Mouse (Mus musculus) liver, postnatal 0 days (tissue): ENCODE measurements around the gene Car14.

Source experiments
- CTCF ChIP-seq: sonication (generic); IDR thresholded peaks from 2 replicates; pipeline ENCODE4 v1.5.1; 2016; ENCODE audit warnings: antibody characterized with exemption, low read depth
- EP300 ChIP-seq: IDR thresholded peaks from 2 replicates; pipeline ENCODE4 v1.6.1; 2016; ENCODE audit warnings: antibody characterized with exemption, low read depth, mild to moderate bottlenecking

DNA sequence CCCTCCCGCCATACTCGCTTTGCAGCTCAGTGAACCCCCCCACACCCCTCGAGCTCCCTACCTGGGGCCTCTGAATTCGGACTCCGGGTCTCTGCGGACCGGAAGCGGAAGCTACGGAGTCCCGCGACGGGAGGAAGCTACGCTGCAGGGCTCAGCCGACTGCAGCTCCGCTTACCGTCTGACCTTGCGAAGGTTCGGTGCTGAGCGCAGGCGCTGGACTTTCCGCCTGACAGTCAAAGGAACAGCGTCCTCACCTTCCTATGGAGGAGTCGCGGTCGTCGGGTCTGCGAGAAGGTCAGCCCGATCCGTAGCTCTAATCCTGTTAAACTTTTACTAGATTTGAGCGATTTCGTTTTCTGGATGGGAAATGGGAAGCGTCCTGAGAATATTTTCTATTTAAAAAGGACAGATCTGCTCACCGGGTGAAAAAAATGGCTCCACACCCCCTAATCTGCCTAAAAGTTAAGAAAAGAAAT lies 33.1 kb downstream of the Car14 start, which contains the start of gene Mrps21:
- TF ChIP-seq CTCF (no peak), EP300 (peak; percentile 39; the same call in 1 of the 2 replicates)
